Mouse (Mus musculus): ENCODE data around the gene Ankib1.

- TF ChIP-seq CTCF (IDR thresholded peaks at IDR 0.05; ENCODE audit: control insufficient read depth, insufficient read depth, insufficient read length) (no peak), USF1 (IDR thresholded peaks at IDR 0.05; ENCODE audit: low read depth) (no peak), MYOG (IDR thresholded peaks at IDR 0.05; ENCODE audit: control insufficient read depth, extremely low read depth, insufficient read length) (no peak)
Measured at GRCm38 (mm10) chr5:3808472-3808871, 5.7 kb upstream of the Ankib1 start.
